Mouse (Mus musculus) ovary, postnatal 36 days (tissue): Measurements from ENCODE around the gene Fgfr2.

ENCODE experiments used
- DNase-seq: peaks from one replicate; pipeline ENCODE4 v3.0.0; 2022; ENCODE audit warnings: low spot score, mixed read lengths

Fgfr2 gene

DNA sequence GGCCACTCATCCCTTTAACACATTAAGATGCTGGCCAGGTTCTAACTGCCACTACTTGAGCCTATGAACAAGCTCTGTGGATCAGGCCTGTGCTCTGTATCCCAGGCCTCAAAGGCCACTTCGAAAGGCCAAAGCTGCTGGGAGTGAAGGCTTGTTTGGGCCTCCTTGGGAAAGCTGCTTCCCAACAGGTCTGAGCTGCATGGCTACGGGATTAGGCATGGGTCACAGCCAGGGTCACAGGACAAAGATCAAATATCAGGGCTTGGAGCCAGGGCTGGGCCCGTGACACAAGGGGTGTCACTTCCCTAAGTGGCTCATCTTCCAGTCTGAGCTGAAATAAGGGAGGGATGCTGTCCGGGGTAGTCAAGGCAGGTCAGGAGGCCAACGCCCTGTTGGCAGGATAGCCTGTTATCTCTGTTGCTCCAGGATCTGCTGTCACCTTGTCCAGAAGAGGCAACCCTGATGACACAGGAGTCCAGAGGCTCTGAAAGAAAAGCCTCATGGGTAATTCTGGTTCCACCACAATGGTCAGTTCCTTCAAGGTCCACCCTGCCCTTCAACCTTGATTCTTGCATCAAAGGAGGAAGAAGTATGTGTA is 1313.5 kb downstream of the Fgfr2 start:
- DNase-seq, result no peak

DNA sequence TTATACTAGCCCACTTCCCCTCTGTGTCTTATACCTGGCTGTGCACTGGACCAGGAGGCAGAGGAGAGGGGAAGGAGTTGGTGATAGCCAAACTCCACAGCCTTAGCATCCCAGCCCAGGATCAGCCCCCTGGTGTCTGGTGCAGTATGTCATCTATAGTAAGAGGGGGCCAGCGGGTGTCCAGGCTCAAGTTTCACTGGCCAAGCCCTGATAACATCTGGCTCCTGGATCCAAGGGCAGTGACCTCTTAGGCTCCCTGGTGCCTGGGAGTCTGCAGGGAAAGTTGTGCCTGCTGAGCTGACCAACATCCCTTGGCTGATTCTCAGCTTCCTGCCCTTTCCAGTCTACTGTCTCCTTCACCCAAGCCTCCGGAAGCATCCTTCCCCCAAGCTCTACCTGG is 1315.9 kb downstream of the Fgfr2 start:
- DNase-seq, result no peak

DNA sequence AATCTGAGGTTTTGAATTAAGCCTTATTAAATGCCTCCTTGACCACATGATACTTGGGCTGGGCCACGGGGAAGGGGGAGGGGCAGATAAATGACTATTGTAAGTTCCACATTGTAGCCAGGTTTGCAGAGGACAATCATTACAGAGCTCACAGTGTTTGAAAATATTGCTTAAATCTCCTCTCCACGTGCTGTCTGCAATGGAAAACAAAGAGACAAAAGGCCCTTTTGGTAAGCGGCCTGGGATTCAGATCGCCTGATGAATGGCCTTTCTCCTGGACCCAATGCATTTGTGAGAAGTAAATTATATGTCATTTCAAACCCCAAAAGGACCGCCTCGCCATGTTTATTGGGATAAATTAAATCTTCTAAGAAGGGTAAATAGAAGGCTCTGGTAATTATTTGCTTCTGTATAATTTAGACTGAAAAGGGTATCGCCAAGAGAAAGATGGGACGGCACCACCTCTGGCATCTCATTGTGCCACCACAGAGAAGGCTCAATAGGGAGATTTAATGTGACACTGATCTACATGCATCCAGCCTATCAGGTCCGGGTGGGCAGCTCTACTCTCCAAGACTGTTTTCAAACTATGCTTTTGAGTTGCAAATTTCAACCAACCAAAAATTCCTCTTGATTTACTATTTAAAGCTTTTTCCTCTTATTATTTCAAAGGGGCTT is 1317.5 kb downstream of the Fgfr2 start:
- DNase-seq, result no peak

DNA sequence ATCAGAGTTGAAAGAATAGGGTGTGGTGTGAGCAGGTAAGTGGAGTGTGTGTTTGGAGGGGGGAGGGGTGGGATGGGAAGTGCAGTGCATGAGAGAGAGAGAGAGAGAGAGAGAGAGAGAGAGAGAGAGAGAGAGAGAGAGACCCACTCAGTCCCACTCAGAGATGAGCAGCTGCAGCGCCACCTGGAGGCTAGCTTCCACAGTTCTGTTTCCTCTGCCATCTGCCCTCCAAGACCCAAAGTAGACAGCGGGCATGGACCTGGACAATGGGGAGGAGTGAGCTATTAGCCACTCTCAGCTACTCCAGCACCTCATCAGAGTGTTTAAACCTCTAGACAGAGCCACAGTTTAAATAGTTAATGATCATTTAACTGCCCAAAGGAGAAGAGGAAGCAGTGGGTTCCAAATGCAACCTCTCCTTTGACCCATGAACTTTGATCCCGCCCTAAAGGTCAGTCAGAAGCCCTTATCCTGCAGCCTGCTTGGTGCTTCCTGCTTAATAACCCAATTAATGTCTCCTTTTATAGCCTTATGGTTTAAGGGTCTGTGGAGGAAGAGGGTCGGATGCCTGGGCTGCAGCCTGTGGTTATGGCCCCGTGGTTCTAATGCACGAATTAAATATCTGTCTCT is 1322.6 kb downstream of the Fgfr2 start:
- DNase-seq, result no peak

DNA sequence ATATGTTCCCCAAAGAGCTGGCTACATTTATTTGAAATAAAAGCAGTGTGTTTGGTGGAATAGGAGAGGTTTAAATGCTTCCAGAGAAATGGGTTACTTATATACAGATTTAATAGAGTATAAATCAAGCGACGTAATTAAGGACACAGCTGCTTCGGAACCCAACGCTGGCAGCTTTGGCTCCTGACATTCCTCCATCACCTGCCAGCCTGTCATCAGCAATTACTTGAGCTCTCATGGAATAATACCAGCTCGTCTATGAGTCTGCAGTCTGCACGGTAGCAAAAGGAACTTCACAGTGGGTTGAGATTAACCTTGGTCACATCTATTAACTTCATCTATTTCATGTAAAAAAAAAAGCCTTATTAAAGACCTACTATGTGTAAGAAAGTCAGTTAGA is 1326.0 kb downstream of the Fgfr2 start:
- no peak for DNase-seq

DNA sequence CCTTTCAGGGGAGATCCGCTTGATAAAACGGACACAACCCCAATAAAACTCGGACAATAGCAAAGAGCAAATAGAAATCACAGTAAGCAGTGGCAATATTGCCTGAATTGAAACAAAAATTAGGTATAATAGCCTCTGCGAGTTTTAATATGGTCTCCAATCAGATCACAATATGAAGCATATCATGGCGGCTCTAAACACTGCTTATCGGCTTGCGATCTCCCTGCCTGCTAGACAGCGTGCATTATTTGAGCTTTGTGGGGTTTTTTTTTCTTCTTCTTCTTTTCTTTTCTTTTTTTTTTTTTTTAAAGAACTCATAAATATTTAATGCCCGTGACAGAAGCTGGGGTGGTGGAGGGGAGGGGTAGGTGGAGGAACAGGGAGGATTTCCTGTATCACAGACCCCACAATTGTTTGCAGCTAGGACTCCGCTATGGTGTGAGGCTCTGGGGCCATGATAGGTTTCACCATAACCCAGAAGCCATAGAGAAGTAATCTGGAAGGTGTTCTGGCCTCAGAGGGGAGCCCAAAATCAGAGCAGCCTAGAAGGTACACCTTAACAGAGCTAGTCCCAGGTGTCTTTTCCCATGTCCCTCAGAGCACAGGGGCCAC is 1334.4 kb downstream of the Fgfr2 start:
- DNase-seq, result no peak

DNA sequence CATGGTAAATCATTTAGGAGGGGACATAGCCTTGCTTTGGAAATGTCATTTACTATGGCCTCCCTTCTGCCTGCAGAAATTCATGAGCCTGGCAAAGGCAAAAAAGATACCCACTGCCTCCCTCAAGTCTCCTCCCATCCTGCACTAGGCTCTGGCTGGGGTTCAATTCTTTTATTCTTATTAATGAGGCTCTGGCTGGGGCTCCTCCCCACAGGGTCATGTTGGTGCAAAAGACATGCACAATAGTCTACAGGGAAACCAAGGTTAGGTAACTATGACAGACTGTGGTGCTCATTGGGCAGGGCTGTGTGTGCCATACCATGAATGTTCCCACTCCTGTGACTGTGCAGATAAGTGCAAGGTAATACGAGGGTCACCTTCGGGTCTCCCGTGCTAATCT is 1337.4 kb downstream of the Fgfr2 start:
- DNase-seq, result no peak

DNA sequence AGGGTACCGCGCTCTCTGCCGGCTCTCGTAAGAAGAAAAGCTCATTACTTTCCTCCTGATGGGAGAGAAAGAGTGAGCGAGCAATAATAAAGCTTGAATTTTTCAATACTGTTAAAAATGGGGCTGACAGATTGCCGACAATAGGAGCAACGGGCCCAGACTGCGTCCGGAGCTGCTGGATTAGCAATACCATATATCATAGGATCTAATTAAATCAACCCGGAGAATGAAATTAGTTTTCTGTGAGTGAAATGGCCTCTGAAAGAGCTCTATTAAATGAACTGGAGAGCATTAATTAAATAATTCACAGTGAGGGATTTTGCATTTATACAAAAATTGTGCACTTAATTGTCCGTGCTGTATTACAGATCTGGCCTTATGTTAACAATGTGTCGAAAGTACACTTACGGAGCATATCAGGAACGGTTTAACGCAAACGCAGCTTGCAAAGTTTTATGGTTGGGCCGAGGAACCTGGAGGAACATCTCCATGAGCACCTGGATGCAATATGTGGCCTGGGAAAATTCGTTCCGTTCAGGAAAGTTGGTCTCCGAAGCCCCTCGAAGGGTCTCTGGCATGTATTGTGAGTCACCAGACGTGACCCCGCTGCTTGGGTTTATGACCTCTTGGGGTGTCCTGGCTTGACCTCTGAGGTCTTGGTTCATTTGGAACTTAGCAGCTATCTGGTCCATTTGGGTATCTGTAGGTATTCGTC is 1344.7 kb downstream of the Fgfr2 start:
- no peak for DNase-seq

DNA sequence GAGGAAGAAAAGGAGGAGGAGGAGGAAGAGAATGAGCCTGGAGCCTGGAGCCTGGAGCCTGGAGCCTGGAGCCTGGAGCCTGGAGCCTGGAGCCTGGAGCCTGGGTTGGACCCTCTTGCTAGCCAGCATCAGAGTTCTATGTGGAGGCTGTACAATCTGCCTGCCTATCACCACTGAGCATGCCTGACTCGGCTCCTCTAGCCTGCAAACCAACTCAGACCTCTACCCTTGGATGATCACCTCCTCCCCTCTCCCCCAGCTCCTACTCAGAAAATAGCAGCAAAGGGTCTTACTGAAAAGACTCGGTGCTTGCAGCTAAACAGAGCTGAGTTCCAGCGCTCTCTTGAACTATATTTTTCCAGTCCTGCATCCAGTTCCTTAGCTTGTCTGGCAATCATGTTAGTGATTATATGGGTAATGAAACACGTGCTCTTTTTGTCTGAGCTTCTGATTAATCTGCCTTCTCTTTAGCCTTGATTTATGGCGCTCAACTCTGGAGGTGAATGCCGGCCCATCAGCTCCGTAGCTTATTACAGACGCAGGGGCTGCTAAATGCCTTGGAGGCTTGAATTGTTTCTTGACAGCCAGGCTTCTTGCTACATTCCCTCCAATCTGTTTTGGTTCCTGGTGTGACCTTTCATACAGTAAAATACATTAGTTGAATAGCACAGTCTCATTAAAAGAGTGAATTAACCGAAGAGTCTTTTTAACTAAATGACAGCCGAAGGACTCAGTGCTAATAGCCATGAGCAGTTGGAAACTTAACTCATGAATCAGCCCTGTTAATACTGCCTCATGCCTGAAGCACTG is 1345.5 kb downstream of the Fgfr2 start:
- DNase-seq, result no peak

DNA sequence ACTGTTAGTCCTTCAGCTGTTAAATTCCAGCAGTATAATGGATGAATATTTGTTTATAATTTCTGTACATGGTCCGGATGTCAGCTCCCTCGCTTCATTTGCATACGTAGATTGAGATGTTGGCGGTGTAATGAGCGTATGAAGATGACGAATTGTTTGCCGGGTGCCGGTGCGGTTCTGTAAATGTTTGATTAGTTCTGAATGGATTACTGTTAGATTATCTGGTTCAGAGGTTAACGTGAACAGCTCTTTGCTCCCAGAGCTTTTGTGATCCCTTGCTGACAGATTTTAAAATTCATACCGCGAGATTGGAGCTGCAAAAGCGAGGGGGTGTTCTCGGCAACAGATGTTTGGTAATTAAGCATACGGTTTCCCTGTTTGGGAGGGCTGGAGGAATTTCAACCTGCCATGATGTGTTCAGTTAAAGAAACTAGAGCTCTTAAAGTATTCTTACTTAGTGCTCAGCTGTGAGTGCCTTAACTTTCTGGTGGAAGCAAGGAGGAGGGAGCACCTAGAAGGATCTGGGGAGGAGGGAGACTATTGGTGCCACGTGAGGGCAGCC is 1346.9 kb downstream of the Fgfr2 start:
- no peak for DNase-seq

DNA sequence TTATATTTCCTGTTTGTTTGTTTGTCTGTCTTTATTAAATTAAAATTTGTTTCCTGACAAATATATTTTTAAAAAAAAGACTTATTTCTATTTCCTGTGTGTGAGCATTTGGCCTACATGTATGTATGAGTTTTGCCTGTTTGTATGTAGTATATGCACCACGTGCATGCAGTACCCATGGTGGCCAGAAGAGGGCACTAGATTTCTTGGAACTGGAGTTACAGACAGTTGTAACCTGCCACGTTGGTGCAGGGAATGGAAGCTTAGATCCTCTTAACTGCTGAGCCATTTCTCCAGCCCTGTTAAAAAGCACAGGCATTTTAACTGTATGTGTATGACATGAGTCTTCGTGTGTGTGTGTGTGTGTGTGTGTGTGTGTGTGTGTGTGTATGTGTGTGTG is 1365.2 kb downstream of the Fgfr2 start:
- no peak for DNase-seq

DNA sequence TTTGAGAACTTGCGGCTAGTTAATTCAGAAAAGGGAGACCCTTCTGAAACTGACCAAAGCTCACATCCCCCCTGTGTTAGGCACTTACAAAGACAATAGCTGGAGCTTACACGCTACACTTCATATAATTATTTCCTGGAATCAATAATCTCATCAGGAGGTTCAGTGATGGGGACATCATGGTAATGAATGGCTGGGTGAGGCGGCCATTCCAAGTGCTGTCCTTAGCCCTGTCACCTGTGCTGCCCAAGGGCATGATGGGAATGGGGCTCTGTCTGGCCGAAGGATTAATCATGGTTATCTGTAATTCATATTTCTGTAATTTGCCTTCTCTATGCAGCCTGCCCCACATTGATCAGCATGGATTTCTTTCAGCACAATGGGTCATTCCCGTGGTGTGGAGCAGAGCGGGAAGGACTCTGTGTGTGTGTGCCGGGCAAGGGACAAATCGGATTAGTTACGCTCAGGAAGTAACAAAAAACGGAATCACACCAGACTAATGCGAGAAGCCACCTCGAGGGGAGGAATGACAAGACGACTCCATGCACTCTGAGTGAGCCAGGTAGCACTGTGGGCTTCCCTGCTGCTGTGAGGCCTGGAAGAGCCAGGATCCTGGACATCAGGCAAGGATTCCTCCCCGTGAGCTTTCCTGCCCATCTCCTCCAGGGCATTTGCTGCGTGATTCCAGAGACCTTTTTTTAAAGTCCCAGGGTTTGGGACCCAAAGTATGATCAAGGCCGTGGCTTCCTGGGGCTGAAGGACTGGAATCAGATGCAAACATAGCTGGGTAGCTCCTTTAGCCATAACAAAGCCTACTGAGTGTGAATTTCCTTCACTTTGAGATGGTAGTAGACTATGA is 1375.8 kb downstream of the Fgfr2 start:
- no peak for DNase-seq

DNA sequence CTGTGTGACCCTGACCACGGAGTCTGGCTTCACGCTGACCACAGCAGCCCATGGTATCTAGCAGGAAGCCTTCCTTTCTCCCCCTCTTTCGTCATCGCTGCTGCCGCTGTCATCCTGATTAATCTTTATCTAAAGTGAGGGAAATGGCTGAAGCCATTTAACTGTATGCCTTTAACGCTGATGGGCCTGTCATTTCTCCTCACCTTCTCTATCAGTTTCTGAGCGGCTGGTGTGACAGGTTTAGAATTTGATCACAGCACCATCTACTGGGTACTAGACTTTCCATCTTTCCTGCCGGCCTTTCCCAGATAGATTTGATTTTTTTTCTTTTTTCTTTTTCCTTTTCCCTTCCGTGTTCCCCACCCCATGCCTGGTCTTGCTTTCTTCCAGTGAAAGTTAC is 1376.4 kb downstream of the Fgfr2 start:
- no peak for DNase-seq

DNA sequence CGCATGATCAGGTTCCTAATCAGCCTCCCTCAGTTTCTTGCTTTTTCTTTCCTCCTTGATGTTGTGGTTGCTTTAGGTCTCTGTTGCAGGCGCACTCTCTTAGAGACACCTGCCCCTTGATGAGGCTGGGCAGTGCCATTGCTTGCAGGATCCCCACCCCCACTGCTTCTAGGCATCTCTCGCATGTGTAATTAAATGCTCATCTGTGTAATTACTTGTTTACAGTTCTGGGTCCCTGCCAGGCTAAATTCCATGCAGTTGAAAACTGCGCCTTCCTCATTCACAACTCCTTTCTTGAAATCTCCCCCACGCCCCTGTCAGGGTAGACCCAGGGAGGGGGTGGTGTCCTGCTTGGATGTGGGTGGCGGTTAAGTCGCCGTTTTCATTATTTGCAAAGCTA is 1380.0 kb downstream of the Fgfr2 start:
- DNase-seq, result no peak

DNA sequence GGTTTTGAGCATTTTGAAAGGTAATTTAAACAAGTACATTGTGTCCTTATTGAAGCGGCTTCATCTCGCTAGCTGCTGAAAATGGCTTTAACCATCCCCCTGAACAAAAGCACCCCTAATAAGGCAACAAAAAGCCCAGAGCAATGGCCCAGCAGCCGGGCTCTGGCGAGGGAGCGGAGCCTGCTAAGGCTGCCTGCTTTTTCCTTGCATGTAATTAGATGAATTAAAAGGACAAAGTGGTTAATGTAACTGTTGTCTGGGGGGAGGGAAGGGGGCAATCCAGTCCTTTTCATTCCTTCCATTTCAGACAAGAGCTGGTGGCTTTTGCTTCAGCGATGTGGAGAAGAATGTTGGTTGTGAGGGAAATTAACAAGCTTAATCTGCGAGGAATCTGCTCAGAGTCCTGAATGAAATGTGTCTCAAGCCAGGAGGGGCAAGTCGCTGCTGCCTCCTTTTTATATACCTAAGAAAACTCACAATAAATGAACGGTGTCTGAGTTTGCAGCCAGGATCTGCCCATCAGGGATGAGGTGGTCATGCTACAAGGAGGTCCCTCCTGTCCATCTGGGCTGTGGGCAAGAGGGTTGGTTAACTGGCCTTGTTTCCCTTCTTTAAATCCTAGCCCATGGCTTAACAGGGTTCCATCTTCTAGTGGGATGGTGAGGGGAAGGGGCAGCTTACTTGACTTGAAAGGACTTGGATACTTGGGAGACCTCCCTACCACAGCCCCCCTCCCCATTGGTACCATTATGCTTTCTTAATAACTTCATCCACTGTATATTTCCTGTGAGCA is 1400.2 kb downstream of the Fgfr2 start:
- DNase-seq, result no peak

DNA sequence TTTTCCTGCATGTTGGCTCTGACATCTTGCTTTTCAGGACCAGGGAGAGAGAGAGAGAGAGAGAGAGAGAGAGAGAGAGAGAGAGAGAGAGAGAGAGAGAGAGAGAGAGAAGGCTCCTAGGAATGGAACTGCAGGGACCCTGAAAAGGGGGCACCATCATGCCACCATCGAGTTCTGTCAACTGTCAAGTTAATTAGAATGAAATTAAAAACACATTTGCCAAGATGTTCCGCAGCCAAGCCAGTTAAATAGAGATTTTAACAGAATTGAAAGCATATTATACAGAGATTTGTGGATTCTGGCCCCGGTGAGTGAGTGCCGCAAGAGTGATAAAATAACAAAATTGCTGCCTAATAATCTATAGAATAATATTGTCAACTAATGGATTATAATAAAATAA is 1400.8 kb downstream of the Fgfr2 start:
- DNase-seq, result no peak

DNA sequence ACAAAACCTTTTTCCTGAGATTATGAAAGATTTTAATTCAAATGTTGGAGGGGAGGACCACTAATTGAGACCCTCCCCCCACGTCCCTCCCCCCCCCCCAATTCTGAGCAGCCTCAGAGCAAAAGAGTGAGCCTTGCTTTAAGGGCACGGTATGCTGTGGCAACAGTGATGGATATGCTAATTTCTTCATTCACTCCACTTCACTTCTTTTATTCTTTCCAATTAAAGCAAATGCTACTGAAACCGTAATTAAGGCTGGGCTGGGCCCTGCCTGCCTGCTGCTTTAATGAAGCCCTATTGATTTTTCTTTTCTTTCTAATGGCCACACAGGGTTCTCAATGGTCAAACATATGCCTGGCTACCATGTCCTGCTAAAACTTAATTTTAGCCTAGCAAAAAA is 1404.9 kb downstream of the Fgfr2 start:
- DNase-seq, result no peak

DNA sequence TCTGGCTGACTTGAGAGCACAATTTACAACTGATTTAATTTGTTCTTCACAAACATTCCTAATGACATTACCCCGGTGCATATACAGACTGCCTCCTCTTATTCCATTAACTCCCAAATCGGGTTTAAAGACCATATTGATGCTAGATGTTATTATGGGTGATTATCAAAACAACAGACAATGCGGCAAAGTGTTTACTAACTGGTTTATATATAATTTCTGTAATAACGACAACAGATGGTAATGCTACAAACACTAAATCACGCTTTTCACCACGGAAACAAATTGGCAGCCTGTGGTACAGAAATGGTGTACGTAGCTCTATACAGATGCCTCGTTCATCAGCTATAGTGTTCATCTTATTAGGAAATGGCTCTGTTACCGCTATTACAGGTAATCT is 1410.1 kb downstream of the Fgfr2 start:
- no peak for DNase-seq

DNA sequence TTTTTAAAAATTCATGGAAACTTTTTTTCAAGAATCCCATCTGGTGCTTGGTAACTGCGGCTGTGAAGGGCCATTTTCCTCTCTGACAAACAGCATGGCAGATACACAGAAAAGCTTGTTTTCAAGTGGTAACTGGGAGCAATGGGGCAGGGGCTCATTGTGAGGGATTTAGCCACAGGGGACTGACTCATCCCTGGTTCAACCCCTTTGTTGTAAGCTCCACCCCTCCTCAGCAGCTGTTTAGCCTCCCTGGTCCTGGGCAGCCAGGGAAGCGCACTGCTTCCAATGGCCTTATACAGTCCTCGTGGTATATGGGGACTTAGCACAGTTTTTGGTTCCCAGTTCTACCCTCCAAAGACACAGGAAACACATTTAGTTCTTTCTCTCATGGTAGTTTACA is 1426.3 kb downstream of the Fgfr2 start:
- DNase-seq, result no peak

DNA sequence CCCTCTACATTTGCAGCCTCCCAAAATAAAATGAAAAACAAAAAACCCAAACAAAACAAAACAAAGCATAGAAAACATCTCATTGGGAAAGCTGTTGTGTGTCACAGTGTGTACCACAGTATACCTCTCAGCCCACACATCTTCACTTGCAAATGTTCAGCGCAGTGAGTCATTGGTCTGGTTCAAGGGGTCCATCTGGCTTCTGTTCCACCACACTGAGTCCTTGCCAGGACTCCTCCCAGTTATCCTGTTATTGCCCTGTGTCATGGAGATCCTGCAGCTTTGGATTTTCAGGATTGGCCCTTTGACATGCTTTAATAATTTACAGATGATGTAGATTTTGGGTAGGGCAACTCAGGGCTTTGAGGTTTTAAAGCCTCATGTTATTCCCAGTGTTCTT is 1435.8 kb downstream of the Fgfr2 start:
- DNase-seq, result no peak
